Mouse (Mus musculus) spleen, adult 2 months (tissue): ENCODE data around the gene Dkk3. TPM values are rescaled to one million over a fixed set of nuclear protein-coding genes. Genes with fewer than 3 reads are reported as not detected.

ENCODE experiments used
- DNase-seq, 2 experiments: peaks; one replicate each; pipeline versions ENCODE4 v3.0.0 to v3.0.0-alpha.2; 2012 to 2021; ENCODE audit warnings: low spot score in 2 of 2, low read depth in 1 of 2
- H3K27ac ChIP-seq: fragments of 200-500 bp; 2 replicates; pipeline ENCODE4 v1.5.1; 2012; ENCODE audit warnings: low read length, inconsistent platforms; ENCODE audit not compliant: insufficient read depth
- H3K27me3 ChIP-seq: fragments of 200-500 bp; 2 replicates; pipeline ENCODE4 v1.6.1; 2012; ENCODE audit warnings: mild to moderate bottlenecking, moderate library complexity, low read length, inconsistent platforms; ENCODE audit not compliant: control insufficient read depth, insufficient read depth
- H3K36me3 ChIP-seq: fragments of 200-500 bp; 2 replicates; pipeline ENCODE4 v1.6.1; 2012; ENCODE audit warnings: mild to moderate bottlenecking, low read length, inconsistent platforms; ENCODE audit not compliant: control insufficient read depth, insufficient read depth
- H3K4me1 ChIP-seq: fragments of 200-500 bp; 2 replicates; pipeline ENCODE4 v1.6.1; 2011; ENCODE audit warnings: inconsistent platforms; ENCODE audit not compliant: control insufficient read depth, insufficient read depth, insufficient read length
- H3K4me3 ChIP-seq: fragments of 200-500 bp; 2 replicates; pipeline ENCODE4 v1.5.1; 2011; ENCODE audit warnings: mild to moderate bottlenecking, inconsistent platforms; ENCODE audit not compliant: insufficient read depth, insufficient read length; ENCODE audit errors: extremely low read depth
- CTCF ChIP-seq: fragments of 200-500 bp; IDR thresholded peaks from 2 replicates; pipeline ENCODE4 v1.5.1; 2011; ENCODE audit warnings: mild to moderate bottlenecking, inconsistent platforms; ENCODE audit not compliant: insufficient read depth, insufficient read length, insufficient replicate concordance; ENCODE audit errors: extremely low read depth
- POLR2A ChIP-seq: fragments of 200-500 bp; IDR thresholded peaks from 2 replicates; pipeline ENCODE4 v1.6.1; 2011; ENCODE audit warnings: low read depth, low read length, inconsistent platforms
- WGBS: fragments of 180-500 bp; shearing (Covaris S2); methylation state at CpG from one replicate; pipeline ENCODE4 v1.1.7; 2018; 5-methylcytosine and 5-hydroxymethylcytosine counted together
- polyA plus RNA-seq: library from polyadenylated mRNA; depleted of rRNA; stranded (reverse); fragments of >200 nt; gene quantifications from 2 replicates; pipeline ENCODE4 v1.2.3, GENCODE M21; 2012; rRNA removed

Gene Dkk3
- 2.1 and 2.9 TPM in 2 replicates for polyA plus RNA-seq

DNA sequence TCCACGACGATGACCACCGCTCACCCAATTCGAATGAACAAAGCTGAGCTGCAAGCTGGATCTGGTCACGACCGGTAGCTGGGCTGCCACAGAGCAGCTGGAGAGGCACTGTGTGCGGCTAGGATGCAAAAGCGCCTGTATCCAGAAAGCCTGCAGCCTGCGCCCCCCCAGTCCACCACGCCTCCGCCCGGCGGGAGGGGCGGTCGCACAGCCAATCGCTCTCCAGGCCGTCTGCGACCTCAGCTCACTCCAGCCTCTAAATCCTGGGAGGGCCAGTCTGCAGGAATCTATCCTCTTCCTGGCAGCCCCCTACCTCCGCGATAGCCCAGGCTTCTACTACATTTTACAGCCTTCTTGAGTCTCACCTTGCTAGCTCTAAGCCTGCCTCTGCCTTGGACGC, at the start of gene Dkk3:
Dkk3 (minus strand) TSS at position 116 of the 400 bp plus-strand sequence.
- H3K27me3 ChIP-seq: peaks cover 7% of the 10 kb centered on the region
- no peaks in the 10 kb centered on the region for H3K36me3 ChIP-seq
- DNase-seq: no peak
- no peak within 1 kb of the TSS for H3K27ac ChIP-seq
- H3K4me1 ChIP-seq: no peaks in the 10 kb centered on the region; the same call in 1 of the 2 replicates
- 22% methylated on average over 21 of the region's 21 CpGs for WGBS
- TF ChIP-seq POLR2A (no peak), CTCF (no peak)
- peak within 1 kb of the TSS; percentile 28; the same call in 1 of the 2 replicates for H3K4me3 ChIP-seq

DNA sequence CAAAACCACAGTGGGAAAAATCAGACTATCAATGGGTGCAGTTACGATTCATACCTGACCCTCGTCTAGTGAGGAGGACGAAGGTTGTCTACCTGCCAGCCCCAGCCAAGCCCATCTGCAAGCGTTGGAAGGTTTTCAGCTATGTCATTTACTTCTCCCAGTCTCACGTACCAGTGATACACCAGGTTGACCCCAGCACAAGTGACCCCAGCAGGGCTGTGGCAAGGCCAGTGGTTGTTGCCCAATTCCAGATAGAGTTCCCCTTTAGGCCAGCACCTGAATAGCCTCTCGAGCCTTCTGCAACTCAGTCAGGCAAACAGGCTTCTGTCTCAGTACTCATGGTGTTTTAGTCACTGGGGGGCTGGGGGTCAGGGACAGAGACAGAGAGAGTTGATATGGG, 48.9 kb upstream of the Dkk3 start:
- Histone ChIP-seq H3K27ac (no peak overlapping the region), H3K36me3 (no peaks in the 10 kb centered on the region), H3K4me1 (peaks cover 9% of the 10 kb centered on the region; the same call in 1 of the 2 replicates), H3K4me3 (no peak overlapping the region), H3K27me3 (no peaks in the 10 kb centered on the region)
- TF ChIP-seq CTCF: no peak
- TF ChIP-seq POLR2A: no peak
- DNase-seq: no peak
- 90% methylated on average over 6 of the region's 6 CpGs for WGBS

DNA sequence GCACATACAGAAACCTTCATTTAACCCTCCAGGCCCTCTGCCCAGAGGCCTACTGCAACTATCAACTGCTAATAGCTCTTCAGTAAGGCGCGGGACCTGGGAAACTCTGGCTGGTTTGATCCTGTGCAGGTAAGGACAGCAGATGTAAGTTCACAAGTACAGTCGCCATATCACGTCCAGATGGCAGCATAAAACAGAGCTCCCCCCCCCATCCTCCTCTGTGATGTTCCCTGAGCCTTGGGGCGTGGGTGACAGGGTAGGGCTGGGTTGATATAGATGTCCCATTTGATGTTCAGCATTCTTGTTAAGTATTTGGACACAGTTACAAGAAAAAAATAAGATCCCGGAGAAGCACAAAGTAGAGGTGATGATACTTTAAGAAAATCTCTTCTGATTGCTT, 46.7 kb upstream of the Dkk3 start:
- Histone ChIP-seq H3K4me1 (peaks cover 9% of the 10 kb centered on the region; the same call in 1 of the 2 replicates), H3K4me3 (no peak overlapping the region), H3K36me3 (no peaks in the 10 kb centered on the region), H3K27me3 (no peaks in the 10 kb centered on the region), H3K27ac (no peak overlapping the region)
- no peak for DNase-seq
- WGBS: 91% methylated on average over 6 of the region's 6 CpGs
- TF ChIP-seq POLR2A (no peak), CTCF (no peak)

- no peak for TF ChIP-seq POLR2A
- TF ChIP-seq CTCF: no peak
- DNase-seq: no peak
- 60% methylated on average over 6 of the region's 6 CpGs for WGBS
- peaks cover 9% of the 10 kb centered on the region; the same call in 1 of the 2 replicates for H3K4me1 ChIP-seq
- no peak overlapping the region for H3K4me3 ChIP-seq
- no peak overlapping the region for H3K27ac ChIP-seq
- no peaks in the 10 kb centered on the region for H3K36me3 ChIP-seq
- no peaks in the 10 kb centered on the region for H3K27me3 ChIP-seq
These were observed 45.6 kb upstream of the Dkk3 start for GRCm38 (mm10) chr7:112204380-112204963.

DNA sequence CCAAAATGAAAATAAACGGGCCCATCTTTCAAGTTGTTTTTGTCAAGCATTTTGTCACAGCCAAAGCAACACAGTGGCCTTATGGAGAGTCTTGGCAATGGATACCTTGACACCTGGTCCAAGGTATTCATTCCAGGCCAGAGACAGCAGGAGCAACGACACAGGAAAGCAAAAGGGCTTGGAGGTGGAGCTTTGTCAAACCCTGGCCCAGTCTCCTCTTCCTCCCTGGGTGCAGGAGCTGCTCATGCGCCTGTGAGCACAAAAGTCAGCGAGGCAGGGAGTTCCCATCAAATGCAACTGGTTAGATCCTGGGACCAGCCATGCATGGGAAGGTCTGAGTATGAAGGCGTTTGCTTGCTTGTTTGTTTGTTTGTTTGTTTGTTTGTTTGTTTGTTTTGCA, 45.1 kb upstream of the Dkk3 start:
- no peak overlapping the region for H3K4me3 ChIP-seq
- H3K27me3 ChIP-seq: no peaks in the 10 kb centered on the region
- no peak for DNase-seq
- H3K36me3 ChIP-seq: no peaks in the 10 kb centered on the region
- 63% methylated on average over 5 of the region's 5 CpGs for WGBS
- H3K4me1 ChIP-seq: peaks cover 4% of the 10 kb centered on the region; the same call in 1 of the 2 replicates
- H3K27ac ChIP-seq: no peak overlapping the region
- no peak for TF ChIP-seq POLR2A
- no peak for TF ChIP-seq CTCF

DNA sequence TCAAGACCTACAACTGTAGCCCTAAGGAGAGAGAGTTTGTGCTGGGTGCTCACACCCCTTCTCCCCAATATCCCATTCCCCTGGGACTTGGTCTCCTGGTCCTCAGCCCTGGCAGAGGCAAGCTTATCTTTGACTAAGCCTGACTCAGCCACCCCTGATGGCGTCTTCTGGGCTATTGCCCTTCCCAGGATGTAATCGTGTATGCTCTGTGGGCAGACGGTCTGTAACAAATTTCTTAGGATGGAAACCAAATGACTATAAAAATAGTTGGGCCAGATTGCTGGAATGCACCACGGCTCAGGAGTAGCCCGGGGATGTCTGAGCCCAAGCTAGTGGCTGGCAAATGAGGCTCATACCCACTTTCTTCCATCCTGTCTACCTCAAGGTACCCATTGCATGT, 44.0 kb upstream of the Dkk3 start:
- no peaks in the 10 kb centered on the region for H3K36me3 ChIP-seq
- WGBS: 86% methylated on average over 5 of the region's 5 CpGs
- no peaks in the 10 kb centered on the region for H3K4me1 ChIP-seq
- no peak overlapping the region for H3K27ac ChIP-seq
- TF ChIP-seq POLR2A (no peak), CTCF (no peak)
- no peak overlapping the region for H3K4me3 ChIP-seq
- no peaks in the 10 kb centered on the region for H3K27me3 ChIP-seq
- no peak for DNase-seq

DNA sequence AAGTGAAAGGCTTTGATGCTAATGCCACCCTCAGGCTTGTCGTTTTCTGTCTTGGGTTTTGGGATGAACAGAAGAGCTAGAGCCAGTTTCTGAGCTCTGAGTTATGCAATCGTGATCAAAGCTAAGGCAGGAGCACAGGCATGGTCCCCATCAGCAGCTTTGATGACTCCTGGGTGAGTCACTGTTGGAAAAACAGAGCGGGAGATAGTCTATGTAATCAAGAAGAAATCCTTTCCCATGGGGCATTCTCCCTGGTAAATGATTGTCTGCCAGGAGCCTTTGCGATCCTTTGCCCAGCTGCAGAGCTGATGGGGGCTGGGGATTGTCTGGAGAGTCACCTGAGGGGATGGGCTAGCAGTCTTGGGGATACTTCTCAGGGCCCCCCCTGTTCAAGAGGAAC, 43.3 kb upstream of the Dkk3 start:
- H3K36me3 ChIP-seq: no peaks in the 10 kb centered on the region
- H3K4me3 ChIP-seq: no peak overlapping the region
- no peak for DNase-seq
- H3K27me3 ChIP-seq: no peaks in the 10 kb centered on the region
- H3K27ac ChIP-seq: no peak overlapping the region
- no peaks in the 10 kb centered on the region for H3K4me1 ChIP-seq
- TF ChIP-seq POLR2A (no peak), CTCF (no peak)
- WGBS: 86% methylated on average over 4 of the region's 4 CpGs
